Mouse (Mus musculus): ENCODE measurements at regions not wholly inside any gene's neighbourhood (a gene's known extent, or its start where the extent isn't known, plus 50 kb on each side); places are given as distances from the start of the nearest gene placed in this dataset.

DNA sequence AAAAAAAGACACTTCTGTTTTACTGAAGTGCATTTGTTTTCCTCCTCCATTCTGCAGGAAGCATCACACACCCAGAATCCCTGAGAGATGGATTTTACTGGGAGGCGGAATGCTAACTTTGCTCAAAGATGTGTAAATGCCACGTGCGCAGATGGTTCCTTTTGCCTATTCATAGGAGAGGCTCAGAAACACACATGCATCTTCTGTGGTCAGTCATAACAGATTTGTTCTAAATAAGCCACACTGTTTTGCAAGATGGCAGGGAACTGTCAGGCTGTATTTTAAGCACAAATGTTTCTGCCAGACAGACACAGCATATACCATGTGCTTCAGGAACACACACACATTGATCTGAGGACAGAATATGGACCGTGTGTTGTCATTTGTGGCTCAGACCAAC lies 327.8 kb downstream of the Gpd2 start:
- no peak for TF ChIP-seq POLR2A (IDR thresholded peaks at IDR 0.05; ENCODE audit: insufficient read depth, low read depth, low read length)
- no peak for TF ChIP-seq CTCF (IDR thresholded peaks at IDR 0.05)

Measured in heart, adult 2 months (tissue).